In the genomic region with DNA sequence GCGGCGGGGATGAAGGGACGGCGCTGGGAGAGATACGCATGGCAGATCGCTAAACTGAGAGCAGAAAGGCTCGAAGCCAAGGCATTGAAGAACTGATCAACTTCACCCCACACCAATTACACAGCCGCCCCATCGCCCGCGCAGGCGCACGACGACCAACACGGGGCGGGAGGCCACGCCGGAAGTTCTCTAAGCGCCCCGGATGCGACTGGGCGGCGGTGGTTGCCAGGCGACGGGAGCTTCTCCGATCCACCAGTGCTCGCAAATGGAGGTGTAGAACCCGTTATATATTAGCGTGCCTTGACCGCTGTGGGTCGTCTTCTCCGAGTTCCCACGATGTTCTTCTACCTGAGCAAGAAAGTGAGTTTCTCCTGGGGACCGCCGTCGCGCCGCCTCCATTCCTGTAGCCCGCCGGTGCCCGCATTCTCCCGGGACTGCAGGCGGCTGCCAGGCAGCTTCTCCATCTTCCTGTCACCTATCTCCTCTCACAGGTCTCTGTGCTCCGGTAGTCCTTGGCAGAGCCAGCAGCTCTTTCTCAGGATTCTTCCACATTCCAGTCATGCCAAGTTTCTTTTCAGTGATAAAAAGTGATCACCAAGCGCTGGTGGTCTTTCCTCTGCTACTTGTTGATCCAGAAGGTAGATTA, we compare ENCODE assay signal across 8 mouse cellular contexts. TPM values are rescaled to one million over a fixed set of nuclear protein-coding genes. Genes with fewer than 3 reads are reported as not detected.
A peak's percentile ranks its signal among the peaks of the same experiment; 100 is the strongest.
DNase-seq lines count a peak whose midpoint lies in the region; ATAC-seq lines count a peak whose summit lies in the region.

Gene Wdr35 (plus strand): TSS at position 73 of the 646 bp plus-strand sequence.

- DNase-seq in R1 (ENCODE audit: low read depth, low spot score): peak; percentile 89
- peak; percentile 94 for DNase-seq in cerebellum, postnatal 14 days
- DNase-seq in frontal cortex, postnatal 10 days (ENCODE audit: low spot score in 2 of 2): peak; percentile 86 to 90
- peak; percentile 88 to 94 for DNase-seq in layer of hippocampus, postnatal 14 days (ENCODE audit: low spot score in 2 of 2)
- peak; percentile 93 for DNase-seq in lung, postnatal 10 days
- peak; percentile 86 for DNase-seq in ovary, postnatal 14 days (ENCODE audit: low spot score)
- peak; percentile 84 to 93 for DNase-seq in thymus, postnatal 10 days (ENCODE audit: low spot score in 2 of 2)

- no peaks in the 10 kb centered on the region for H3K9me3 ChIP-seq in hindbrain, embryonic 12.5 days (replicated peaks)

- H3K27ac ChIP-seq in hindbrain, embryonic 12.5 days: peak within 1 kb of the TSS; percentile 42

- peak within 1 kb of the TSS; percentile 89 for H3K4me2 ChIP-seq in hindbrain, embryonic 12.5 days (replicated peaks)

- peak; percentile 99 for ATAC-seq in hindbrain, embryonic 12.5 days (ENCODE audit: low FRiP score)

- no peaks in the 10 kb centered on the region for H3K27me3 ChIP-seq in hindbrain, embryonic 12.5 days

- peak within 1 kb of the TSS; percentile 58 for H3K4me3 ChIP-seq in hindbrain, embryonic 12.5 days

- peak within 1 kb of the TSS; percentile 36 for H3K9ac ChIP-seq in hindbrain, embryonic 12.5 days

- peaks cover 6% of the 10 kb centered on the region for H3K36me3 ChIP-seq in hindbrain, embryonic 12.5 days

- peaks cover 15% of the 10 kb centered on the region for H3K4me1 ChIP-seq in hindbrain, embryonic 12.5 days

- under 1% methylated on average over 45 of the region's 45 CpGs for WGBS in hindbrain, embryonic 12.5 days

RNA-seq across cellular contexts. Expression of gene Wdr35, which starts in this region (rescaled TPM):
- polyA plus RNA-seq in hindbrain, embryonic 12.5 days (2016; fragmentation: Nextera tagmentation; extraction: Ambion mirVana): 26.1 and 26.4 TPM in 2 replicates
- 10 to 100 TPM; 34.7 to 36.0 TPM for total RNA-seq in layer of hippocampus, postnatal 14 days (2021)

Comparison
In these comparisons a context has a peak if more than half of its experiments do, and no peak if none do; other contexts are left out.
1. Peak in every context shown above with its lines: DNase-seq, ATAC-seq, H3K4me3 ChIP-seq and H3K27ac ChIP-seq.